Mouse (Mus musculus) myocyte (in vitro differentiated cells): ENCODE measurements around the gene Dync1li1.

Experiments used
- E2F4 ChIP-seq: IDR thresholded peaks from one replicate; pipeline ENCODE4 v1.6.1; 2011; ENCODE audit warnings: mild to moderate bottlenecking, control low read depth, moderate library complexity; ENCODE audit not compliant: insufficient read depth
- MAX ChIP-seq: IDR thresholded peaks from one replicate; pipeline ENCODE4 v1.6.1; 2011; ENCODE audit warnings: low read depth, mild to moderate bottlenecking, control low read depth
- POLR2A ChIP-seq: IDR thresholded peaks from one replicate; pipeline ENCODE4 v1.6.1; 2011; ENCODE audit warnings: low read depth, mild to moderate bottlenecking, control low read depth, moderate library complexity; ENCODE audit not compliant: insufficient read length
- POLR2AphosphoS2 ChIP-seq: IDR thresholded peaks from one replicate; pipeline ENCODE4 v1.6.1; 2011; ENCODE audit warnings: low read depth, control low read depth; ENCODE audit not compliant: insufficient read length
- REST ChIP-seq: IDR thresholded peaks from one replicate; pipeline ENCODE4 v1.6.1; 2011; ENCODE audit warnings: mild to moderate bottlenecking, control low read depth, moderate library complexity; ENCODE audit not compliant: insufficient read depth, insufficient read length
- SRF ChIP-seq: IDR thresholded peaks from one replicate; pipeline ENCODE4 v1.6.1; 2011; ENCODE audit warnings: low read depth; ENCODE audit not compliant: control insufficient read depth, insufficient read length
- USF1 ChIP-seq: IDR thresholded peaks from one replicate; pipeline ENCODE4 v1.6.1; 2011; ENCODE audit warnings: low read depth, mild to moderate bottlenecking, control low read depth, moderate library complexity

- no peak for TF ChIP-seq REST
- no peak for TF ChIP-seq SRF
- TF ChIP-seq MAX: no peak
- TF ChIP-seq POLR2AphosphoS2: no peak
- TF ChIP-seq E2F4: no peak
- no peak for TF ChIP-seq POLR2A
- TF ChIP-seq USF1: no peak
These were observed 70.2 kb downstream of the Dync1li1 start for GRCm38 (mm10) chr9:114758801-114759200.
